Mouse (Mus musculus) kidney, postnatal 10 days (tissue): ENCODE data around the gene Them5.

Experiments
- DNase-seq: peaks from one replicate; pipeline ENCODE4 v3.0.0; 2021; ENCODE audit warnings: mixed read lengths

The Them5 gene

GRCm38 (mm10) chr3:94372641-94373040 is 30.7 kb downstream of the Them5 start, which contains the start of gene Rorc:
TSS of gene Rorc (plus strand) at chr3:94372794.
- DNase-seq, result peak; percentile 78

DNA sequence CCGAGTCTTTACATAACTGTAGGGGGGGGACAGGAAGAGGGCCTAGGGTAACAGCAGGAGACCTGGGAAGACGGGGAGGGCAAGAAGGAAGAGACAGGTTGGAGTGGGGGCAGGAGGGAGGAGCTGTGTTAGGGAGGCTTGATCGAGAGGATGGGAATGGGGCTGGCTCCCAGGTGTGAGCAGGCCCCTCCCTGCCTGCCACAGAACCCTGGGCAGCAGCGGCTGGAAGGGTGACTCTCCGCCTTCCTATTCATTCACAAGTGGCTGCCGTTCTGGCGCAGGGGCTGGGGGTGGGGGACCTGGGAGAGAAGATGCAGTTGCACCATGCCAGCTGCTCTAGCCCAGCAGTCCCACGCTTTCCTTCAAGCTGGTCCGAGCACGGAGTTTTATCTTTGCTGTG is 31.2 kb downstream of the Them5 start:
- DNase-seq, result peak; percentile 38

DNA sequence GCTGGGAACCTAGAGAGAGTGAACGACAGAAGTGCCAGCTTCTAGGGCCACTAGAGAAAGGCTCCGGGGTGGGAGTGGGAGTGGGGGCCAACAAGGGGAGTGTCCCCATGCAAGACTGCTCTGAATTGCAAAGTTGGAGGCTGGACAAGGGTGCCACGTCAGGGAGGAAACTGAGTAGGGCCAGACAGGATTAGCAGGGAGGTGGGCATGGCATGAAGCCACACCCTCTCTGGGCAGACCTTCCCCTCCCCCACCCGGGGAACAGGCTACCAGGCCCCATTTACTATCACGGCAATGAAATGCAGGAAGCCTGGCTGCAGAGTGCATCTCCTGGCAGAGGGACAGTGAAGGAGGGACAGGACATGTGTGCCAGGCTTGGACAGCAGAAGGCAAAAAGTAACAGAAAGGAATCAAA is 31.7 kb downstream of the Them5 start:
- DNase-seq, result peak; percentile 78

DNA sequence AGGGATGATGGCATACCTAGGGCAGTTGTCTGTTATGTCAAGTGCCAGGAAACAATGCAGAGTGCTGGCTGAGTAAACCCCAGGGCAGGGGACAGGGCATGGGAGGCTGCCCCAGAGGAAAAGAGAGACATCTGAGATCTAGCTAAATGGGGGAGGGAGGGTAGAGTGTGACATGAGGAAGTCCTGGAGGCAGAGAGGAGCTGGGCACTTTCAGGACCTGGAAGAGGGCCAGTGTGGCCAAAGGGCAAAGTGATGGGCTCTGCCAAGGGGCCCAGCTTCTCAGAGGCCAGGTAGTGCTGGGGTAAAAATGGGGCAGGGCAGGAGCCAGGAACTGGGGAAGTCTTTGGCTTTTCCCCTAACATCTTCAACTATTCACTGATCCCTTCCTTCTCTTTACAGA is 32.7 kb downstream of the Them5 start:
- peak; percentile 75 for DNase-seq

- no peak for DNase-seq
Observed at GRCm38 (mm10) chr3:94375146-94375545, 33.2 kb downstream of the Them5 start.

DNA sequence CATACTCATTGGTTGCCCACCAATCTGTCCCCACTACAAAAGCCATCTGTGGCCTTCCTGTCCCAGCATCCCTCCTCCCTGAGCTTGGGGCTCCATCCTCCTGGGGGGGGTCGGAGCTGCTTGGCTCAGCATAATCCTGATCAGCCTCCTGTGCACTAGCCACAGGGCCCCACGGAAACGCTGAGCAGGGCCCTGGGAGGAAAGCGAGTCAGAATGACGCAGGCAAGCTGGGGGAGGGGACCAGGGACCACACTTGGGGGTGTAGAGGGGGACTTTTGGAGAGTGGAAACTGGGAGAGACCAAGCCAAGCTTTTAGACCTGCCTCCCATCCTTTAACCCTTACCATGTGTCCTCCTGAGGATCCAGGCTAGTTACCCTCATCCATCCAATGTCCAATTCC is 34.0 kb downstream of the Them5 start:
- no peak for DNase-seq

DNA sequence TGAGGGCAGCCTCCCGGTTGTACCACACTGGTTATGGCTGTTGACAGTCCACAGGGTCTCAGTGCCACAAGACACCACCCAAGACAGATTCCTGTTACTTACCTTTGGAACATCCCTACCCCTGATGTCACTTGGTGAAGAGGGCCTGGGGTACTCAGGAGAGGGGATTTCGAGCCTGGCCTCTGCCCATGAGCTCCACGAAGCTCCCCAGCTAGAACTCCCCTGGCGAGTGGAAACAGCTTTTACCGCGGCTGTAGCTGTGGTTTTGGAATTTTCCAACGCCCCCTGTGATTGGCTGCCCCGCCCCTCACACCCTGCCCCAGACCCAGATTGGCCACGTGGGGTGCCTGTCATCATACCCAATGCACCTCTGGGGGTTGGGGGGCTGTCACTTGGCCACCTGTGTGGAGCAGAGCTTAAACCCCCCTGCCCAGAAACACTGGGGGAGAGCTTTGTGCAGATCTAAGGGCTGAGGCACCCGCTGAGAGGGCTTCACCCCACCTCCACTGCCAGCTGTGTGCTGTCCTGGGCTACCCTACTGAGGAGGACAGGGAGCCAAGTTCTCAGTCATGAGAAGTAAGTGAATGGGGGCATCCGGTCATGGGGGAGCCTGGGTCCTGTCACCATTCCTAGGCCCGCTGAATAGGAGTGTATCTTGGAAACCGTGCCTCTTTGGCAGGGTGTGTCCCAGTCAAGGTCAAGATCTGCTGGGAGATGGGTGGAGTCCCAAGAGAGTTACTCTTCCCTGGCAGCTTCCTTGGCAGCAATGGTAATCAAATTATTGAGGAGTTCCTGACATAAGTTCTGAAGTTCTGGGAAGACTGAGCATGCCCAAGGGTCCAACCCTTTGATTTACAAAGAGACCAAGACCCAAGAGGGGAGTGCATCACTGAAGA is 35.4 kb downstream of the Them5 start:
- no peak for DNase-seq

GRCm38 (mm10) chr3:94379831-94380510 is 38.1 kb downstream of the Them5 start:
- no peak for DNase-seq

DNA sequence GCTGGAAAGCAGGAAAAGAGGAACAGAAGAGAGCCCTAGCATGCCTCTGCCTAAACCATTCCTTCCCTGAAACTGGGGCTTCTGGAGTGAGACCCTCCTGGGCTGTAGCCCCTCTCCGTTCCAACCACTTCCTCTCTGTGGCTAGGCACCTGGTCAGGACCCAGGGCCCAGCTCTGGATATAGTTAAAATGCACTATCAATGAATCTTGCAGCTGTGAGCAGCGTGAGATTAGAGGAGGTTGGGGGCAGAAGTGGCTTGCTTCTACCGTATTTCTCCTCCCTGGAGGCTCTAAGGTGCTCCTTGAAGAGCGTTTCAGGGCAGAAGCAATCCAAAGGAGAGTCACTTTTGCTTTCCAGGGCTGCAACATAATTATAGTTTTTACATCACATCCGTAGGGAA is 40.4 kb downstream of the Them5 start:
- no peak for DNase-seq

GRCm38 (mm10) chr3:94383476-94383875 is 41.6 kb downstream of the Them5 start:
- no peak for DNase-seq

GRCm38 (mm10) chr3:94386671-94387070 is 44.8 kb downstream of the Them5 start:
- DNase-seq, result no peak

GRCm38 (mm10) chr3:94387391-94387790 is 45.5 kb downstream of the Them5 start:
- no peak for DNase-seq

- DNase-seq, result no peak
Observed at GRCm38 (mm10) chr3:94388047-94388446, 46.1 kb downstream of the Them5 start.

DNA sequence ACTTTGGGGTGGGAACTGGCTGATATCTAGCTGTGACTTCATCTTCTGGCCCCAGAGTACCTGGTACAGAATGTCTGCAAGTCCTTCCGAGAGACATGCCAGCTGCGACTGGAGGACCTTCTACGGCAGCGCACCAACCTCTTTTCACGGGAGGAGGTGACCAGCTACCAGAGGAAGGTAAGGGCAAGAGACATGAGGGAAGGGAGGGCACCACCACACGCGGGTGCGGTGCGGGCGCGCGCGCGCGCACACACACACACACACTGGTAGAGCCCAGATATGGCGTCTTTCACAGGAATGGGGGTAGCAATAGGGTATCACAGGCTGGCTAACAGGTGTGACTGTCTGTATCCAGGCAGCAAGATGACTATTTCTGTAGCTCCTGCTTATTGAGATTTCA is 47.5 kb downstream of the Them5 start:
- DNase-seq, result no peak

DNA sequence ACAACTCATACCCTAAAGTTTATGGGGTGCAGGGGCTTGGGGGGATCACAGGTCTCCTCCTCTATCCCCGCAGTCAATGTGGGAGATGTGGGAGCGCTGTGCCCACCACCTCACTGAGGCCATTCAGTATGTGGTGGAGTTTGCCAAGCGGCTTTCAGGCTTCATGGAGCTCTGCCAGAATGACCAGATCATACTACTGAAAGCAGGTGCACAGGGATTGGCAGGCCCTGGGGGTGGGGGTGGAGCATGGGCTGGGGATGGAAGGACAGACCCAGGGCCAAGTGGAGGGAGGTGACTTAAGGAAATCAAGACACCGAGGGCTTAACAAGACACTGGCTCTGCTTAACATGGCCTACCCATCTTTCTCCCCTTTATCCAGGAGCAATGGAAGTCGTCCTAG is 49.1 kb downstream of the Them5 start:
- DNase-seq, result no peak

DNA sequence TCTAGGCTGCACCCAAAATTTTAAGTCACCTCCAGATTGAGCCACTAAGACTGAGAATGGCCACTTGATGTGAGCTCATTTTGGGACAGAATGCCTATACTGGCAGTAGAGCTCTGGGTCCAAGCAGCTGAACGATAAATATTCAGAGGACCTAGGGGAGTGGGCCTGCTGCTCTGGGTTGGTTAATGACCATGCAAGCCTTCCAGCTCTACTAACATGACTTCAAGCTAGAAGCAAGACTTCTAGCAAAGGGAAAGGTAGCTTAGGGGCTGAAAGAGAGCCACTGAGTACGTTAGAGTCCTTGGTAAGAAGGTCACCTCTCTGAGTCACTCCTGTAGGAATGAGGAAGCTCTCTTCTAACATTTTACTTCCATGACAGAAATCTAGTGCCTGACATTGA is 50.2 kb downstream of the Them5 start:
- DNase-seq, result no peak

DNA sequence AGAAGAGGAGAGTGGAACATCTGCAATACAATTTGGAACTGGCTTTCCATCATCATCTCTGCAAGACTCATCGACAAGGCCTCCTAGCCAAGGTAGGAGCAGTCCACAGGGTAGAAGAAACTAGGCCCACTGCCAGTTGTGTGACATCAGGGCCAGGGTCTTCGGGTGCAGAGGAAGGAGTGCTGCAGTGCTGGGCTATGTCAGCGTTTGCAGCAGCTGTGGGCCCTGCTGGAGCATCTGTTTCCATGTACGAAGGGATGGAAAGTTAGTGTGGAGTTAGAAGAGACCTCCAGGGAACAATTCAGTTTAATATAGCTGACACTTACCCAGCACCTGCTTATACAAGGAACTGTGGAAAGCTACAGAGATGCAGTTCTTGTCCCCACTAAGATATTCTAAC is 51.1 kb downstream of the Them5 start:
- DNase-seq, result no peak

- DNase-seq, result no peak
Observed at GRCm38 (mm10) chr3:94396336-94396735, 54.4 kb downstream of the Them5 start.

DNA sequence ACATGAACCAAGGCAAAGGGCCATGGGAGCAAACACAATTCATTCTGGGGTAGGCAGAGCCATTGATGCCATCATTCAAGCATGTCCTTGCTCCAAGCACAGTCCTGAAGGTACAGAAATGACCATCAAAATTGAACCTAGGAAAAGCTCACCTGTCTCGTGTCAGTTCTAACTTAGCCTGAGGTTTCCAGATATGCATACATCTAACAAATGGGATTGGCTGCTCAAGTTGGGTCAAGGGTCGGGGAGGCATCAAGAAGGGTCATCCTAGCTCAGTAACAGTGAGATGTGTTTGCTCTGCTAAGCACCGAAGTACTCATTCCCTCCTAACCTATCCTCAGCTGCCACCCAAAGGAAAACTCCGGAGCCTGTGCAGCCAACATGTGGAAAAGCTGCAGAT is 55.0 kb downstream of the Them5 start:
- no peak for DNase-seq
